Mouse (Mus musculus) liver, embryonic 11.5 days (tissue): ENCODE results near the gene Cited4. TPM values are rescaled to one million over a fixed set of nuclear protein-coding genes. Genes with fewer than 3 reads are reported as not detected.

Experiments
- ATAC-seq: fragments of 200-750 bp; cut with Nextera tagmentation; replicated peaks from 2 replicates; pipeline ENCODE4 v1.8.0; 2017; ENCODE audit warnings: moderate number of reproducible peaks, mild to moderate bottlenecking, moderate TSS enrichment, moderate library complexity; ENCODE audit not compliant: low FRiP score
- DNase-seq: peaks from one replicate; pipeline ENCODE4 v3.0.0-alpha.2; 2017; ENCODE audit warnings: low spot score
- H3K27ac ChIP-seq: fragments of 300-500 bp; sonication (generic); 2 replicates; pipeline ENCODE4 v1.5.1; 2014; ENCODE audit warnings: mild to moderate bottlenecking, low read depth, low read length, control low read depth
- H3K27me3 ChIP-seq: fragments of 300-500 bp; sonication (generic); replicated peaks from 2 replicates; pipeline ENCODE4 v1.6.1; 2014; ENCODE audit warnings: low read length, mixed read lengths; ENCODE audit not compliant: control insufficient read depth, insufficient read depth
- H3K36me3 ChIP-seq: fragments of 300-500 bp; sonication (generic); 2 replicates; pipeline ENCODE4 v1.6.1; 2014; ENCODE audit warnings: mild to moderate bottlenecking, low read length, moderate library complexity, mixed read lengths; ENCODE audit not compliant: control insufficient read depth, insufficient read depth
- H3K4me1 ChIP-seq: fragments of 300-500 bp; sonication (generic); replicated peaks from 2 replicates; pipeline ENCODE4 v1.6.1; 2014; ENCODE audit warnings: low read length, mixed read lengths; ENCODE audit not compliant: control insufficient read depth, insufficient read depth
- H3K4me2 ChIP-seq: fragments of 300-500 bp; sonication (generic); 2 replicates; pipeline ENCODE4 v1.6.1; 2014; ENCODE audit warnings: mild to moderate bottlenecking, control low read depth, moderate library complexity
- H3K4me3 ChIP-seq: fragments of 300-500 bp; sonication (generic); 2 replicates; pipeline ENCODE4 v1.5.1; 2014; ENCODE audit warnings: low read depth, low read length, control low read depth
- H3K9ac ChIP-seq: fragments of 300-500 bp; sonication (generic); 2 replicates; pipeline ENCODE4 v1.6.1; 2014; ENCODE audit warnings: low read depth, low read length, control low read depth
- H3K9me3 ChIP-seq: fragments of 300-500 bp; sonication (generic); 2 replicates; pipeline ENCODE4 v1.6.1; 2016; ENCODE audit warnings: low read length, inconsistent platforms, mixed read lengths; ENCODE audit not compliant: control insufficient read depth
- WGBS: fragments of 180-500 bp; shearing (Covaris S2); extraction: QIAGEN DNeasy Blood & Tissue Kit; methylation state at CpG from one replicate; pipeline ENCODE4 v1.1.7; 2014; 5-methylcytosine and 5-hydroxymethylcytosine counted together
- polyA plus RNA-seq: library from polyadenylated mRNA; unstranded; fragments of >200 nt; fragmentation: Nextera tagmentation; extraction: Ambion mirVana; gene quantifications from 2 replicates; pipeline ENCODE4 v1.2.1, GENCODE M21; 2014

Cited4 gene
- polyA plus RNA-seq, 1 experiment from 2014 or later, result 232 TPM

- ATAC-seq (no peak), DNase-seq (no peak)
- H3K9ac ChIP-seq, result no peak overlapping the region
- H3K27me3 ChIP-seq, result peaks cover 7% of the 10 kb centered on the region
- H3K4me1 ChIP-seq, result peaks cover 41% of the 10 kb centered on the region
- H3K27ac ChIP-seq, result peak overlapping the region; percentile 96; the same call in 1 of the 2 replicates
- WGBS, result 49% methylated on average over 5 of the region's 5 CpGs
- no peak overlapping the region for H3K4me3 ChIP-seq
- H3K9me3 ChIP-seq, result no peaks in the 10 kb centered on the region
- H3K4me2 ChIP-seq, result no peak overlapping the region; the same call in 1 of the 2 replicates
- H3K36me3 ChIP-seq, result no peaks in the 10 kb centered on the region
These were observed 3.2 kb downstream of the Cited4 start for GRCm38 (mm10) chr4:120669585-120669984.

DNA sequence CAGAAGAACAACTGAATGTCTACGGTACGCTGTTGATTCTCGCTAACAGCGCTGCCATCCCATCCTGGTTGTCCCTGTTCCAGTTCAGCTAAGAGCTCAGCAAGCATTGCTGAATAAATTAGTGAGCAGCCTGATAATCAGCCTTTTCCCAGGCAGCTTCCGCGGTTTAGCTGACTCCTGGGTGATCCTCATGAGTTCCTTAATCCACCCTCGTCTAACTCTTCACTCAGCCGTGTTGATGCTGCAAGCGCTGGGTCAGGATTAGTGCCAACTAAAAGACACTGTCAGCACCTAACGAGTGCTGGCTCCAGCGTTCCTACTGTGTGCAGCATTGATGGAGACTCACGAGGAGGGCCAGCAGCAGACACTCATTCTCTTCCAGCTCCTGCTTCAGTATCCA is 4.7 kb downstream of the Cited4 start:
- no peak overlapping the region for H3K4me2 ChIP-seq

GRCm38 (mm10) chr4:120673606-120674005 is 7.2 kb downstream of the Cited4 start:
- Histone ChIP-seq H3K4me1 (peaks cover 40% of the 10 kb centered on the region), H3K9ac (0 out of 2 replicates have a peak overlapping the region, but pooled peaks have one; percentile 16), H3K4me3 (no peak overlapping the region), H3K27me3 (no peaks in the 10 kb centered on the region), H3K36me3 (no peaks in the 10 kb centered on the region), H3K4me2 (no peak overlapping the region), H3K27ac (peak overlapping the region; percentile 84), H3K9me3 (no peaks in the 10 kb centered on the region)
- no peak for ATAC-seq
- no peak for DNase-seq
- WGBS, result 76% methylated on average over 3 of the region's 3 CpGs

More for the DNA sequence above, 4.7 kb downstream of the Cited4 start:
- Histone ChIP-seq H3K27me3 (peaks cover 7% of the 10 kb centered on the region), H3K27ac (peak overlapping the region; percentile 28), H3K4me3 (no peak overlapping the region), H3K36me3 (no peaks in the 10 kb centered on the region), H3K4me1 (peaks cover 40% of the 10 kb centered on the region), H3K9me3 (no peaks in the 10 kb centered on the region), H3K9ac (no peak overlapping the region)
- no peak for DNase-seq
- 57% methylated on average over 12 of the region's 12 CpGs for WGBS
- ATAC-seq, result no peak

DNA sequence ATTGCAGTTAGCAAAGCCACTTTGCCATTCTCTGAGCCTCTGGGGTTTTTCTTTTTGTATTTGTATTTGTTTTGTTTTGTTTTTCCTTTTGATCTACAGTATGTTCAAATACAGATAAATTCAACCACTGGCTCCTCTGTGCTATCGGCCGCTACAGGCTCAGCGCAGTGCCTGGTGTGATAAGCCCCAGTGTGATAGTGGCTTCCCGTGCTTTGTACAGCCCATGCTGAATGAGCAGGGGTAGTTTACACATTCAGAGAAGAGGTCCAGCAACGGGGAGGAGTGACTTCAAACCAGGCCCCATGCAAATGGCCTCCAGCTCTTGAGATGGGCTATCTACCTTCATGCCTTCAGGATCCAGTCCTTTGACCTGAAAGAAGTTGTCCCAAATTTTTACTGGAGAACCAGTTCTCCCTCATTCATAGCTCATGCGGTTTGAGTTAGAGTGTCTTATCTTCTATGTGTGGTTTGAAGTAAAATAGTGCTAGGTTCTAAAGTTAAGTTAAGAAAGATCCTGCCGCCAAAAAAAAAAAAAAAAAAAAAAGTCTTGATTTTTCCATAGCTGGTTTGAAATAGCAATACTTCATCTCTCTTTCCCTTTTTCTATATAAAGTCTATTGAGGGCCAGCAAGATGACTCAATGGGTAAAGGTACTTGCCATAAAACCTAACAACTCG is 8.5 kb downstream of the Cited4 start:
- Histone ChIP-seq H3K4me3 (no peak overlapping the region), H3K27ac (peak overlapping the region; percentile 84), H3K9ac (peak overlapping the region; percentile 37; the same call in 1 of the 2 replicates), H3K36me3 (no peaks in the 10 kb centered on the region), H3K27me3 (no peaks in the 10 kb centered on the region), H3K4me2 (peak overlapping the region; percentile 54), H3K9me3 (no peaks in the 10 kb centered on the region), H3K4me1 (peaks cover 32% of the 10 kb centered on the region)
- DNase-seq (peak; percentile 58), ATAC-seq (peak; percentile 99)
- WGBS, result 29% methylated on average over 8 of the region's 8 CpGs

DNA sequence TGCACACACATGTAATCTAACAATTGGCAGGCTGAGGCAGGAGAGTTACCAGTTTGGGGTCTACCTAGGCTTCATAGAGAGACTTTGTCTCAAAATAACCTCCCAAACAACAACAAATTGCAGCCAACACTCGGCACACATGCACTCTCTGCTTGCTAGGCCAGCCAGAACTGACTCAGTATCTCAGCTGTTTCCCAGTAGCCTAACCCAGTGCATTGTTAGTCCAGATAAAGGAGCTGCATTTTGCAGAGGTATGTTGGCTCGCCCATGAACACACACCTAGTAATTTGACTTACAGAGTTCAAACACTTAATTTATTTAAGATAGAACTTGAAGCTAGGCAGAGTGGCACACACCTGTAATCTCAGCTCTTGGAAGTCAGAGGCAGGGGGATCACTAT is 9.3 kb downstream of the Cited4 start:
- no peaks in the 10 kb centered on the region for H3K9me3 ChIP-seq
- peak overlapping the region; percentile 8 for H3K4me2 ChIP-seq
- no peaks in the 10 kb centered on the region for H3K27me3 ChIP-seq
- peaks cover 31% of the 10 kb centered on the region for H3K4me1 ChIP-seq
- no peaks in the 10 kb centered on the region for H3K36me3 ChIP-seq
- H3K4me3 ChIP-seq, result no peak overlapping the region
- H3K9ac ChIP-seq, result no peak overlapping the region
- DNase-seq, result no peak
- peak; percentile 60 for ATAC-seq
- H3K27ac ChIP-seq, result peak overlapping the region; percentile 84
- 37% methylated on average over 2 of the region's 2 CpGs for WGBS

- Histone ChIP-seq H3K27ac (no peak overlapping the region), H3K27me3 (no peaks in the 10 kb centered on the region), H3K9me3 (no peaks in the 10 kb centered on the region), H3K4me3 (no peak overlapping the region), H3K4me2 (no peak overlapping the region), H3K4me1 (peaks cover 15% of the 10 kb centered on the region), H3K36me3 (no peaks in the 10 kb centered on the region), H3K9ac (no peak overlapping the region)
- no peak for ATAC-seq
- DNase-seq, result no peak
- 54% methylated on average over 7 of the region's 7 CpGs for WGBS
These were observed 14.6 kb downstream of the Cited4 start for GRCm38 (mm10) chr4:120680953-120681352.

- Histone ChIP-seq H3K36me3 (no peaks in the 10 kb centered on the region), H3K27ac (no peak overlapping the region), H3K9me3 (no peaks in the 10 kb centered on the region), H3K9ac (peak overlapping the region; percentile 36; the same call in 1 of the 2 replicates), H3K4me2 (peak overlapping the region; percentile 60), H3K27me3 (no peaks in the 10 kb centered on the region), H3K4me1 (peaks cover 12% of the 10 kb centered on the region), H3K4me3 (0 out of 2 replicates have a peak overlapping the region, but pooled peaks have one; percentile 25)
- ATAC-seq (peak; percentile 8; the same call in 1 of the 2 replicates), DNase-seq (peak; percentile 73)
- 25% methylated on average over 10 of the region's 10 CpGs for WGBS
These were observed 15.8 kb downstream of the Cited4 start for GRCm38 (mm10) chr4:120682168-120682567.

GRCm38 (mm10) chr4:120683278-120683997 is 17.1 kb downstream of the Cited4 start:
- ATAC-seq (peak; percentile 84), DNase-seq (peak; percentile 45)
- Histone ChIP-seq H3K27ac (peak overlapping the region; percentile 77), H3K4me2 (peak overlapping the region; percentile 60), H3K4me3 (no peak overlapping the region; the same call in 1 of the 2 replicates), H3K4me1 (peaks cover 9% of the 10 kb centered on the region), H3K27me3 (no peaks in the 10 kb centered on the region), H3K9me3 (no peaks in the 10 kb centered on the region), H3K36me3 (no peaks in the 10 kb centered on the region), H3K9ac (no peak overlapping the region)
- 28% methylated on average over 9 of the region's 9 CpGs for WGBS
